Mouse (Mus musculus): Measurements from ENCODE around the gene Henmt1.

The Henmt1 gene

GRCm38 (mm10) chr3:108940001-108940633, 444 bp downstream of the Henmt1 start, which contains the start of gene Gm9857:
Gm9857 (minus strand) TSS chr3:108940445.
- no peak for DNase-seq (ENCODE audit: low read depth)

- DNase-seq (ENCODE audit: low read depth) = no peak
These were observed 1.3 kb downstream of the Henmt1 start for GRCm38 (mm10) chr3:108940996-108941395.

GRCm38 (mm10) chr3:108957976-108958375, 18.3 kb downstream of the Henmt1 start:
- DNase-seq (ENCODE audit: low read depth) = no peak

DNA sequence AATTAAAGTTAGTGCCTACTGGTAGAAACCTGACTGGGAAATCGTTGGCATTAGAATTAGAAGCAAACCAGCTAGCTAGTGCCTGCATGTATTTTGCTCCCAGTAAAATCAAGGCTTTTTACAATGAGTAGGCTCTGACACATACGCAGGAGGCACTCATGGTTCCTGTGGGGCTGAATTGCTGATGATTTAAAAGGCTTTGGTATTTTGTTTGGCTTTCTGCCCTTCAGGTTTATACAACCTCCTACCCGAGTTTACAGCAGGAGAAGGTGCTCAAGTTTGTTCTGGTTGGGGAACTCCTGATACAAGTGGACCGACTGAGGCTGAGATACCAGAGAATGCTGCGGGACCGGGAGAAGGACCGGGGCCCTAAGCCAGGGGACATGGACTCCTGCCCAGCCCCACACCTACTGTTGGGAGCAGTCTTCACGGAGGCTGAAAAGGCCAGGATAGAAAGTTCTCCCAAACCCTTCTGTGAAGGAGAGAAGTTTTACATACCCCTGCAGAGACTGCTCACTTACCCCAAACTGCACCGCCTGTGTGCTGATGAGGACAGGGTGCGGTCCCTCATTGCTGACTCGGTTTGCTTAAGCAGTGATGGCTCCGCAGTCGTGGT, 20.1 kb downstream of the Henmt1 start:
- peak; percentile 15 for DNase-seq (ENCODE audit: low read depth)

DNA sequence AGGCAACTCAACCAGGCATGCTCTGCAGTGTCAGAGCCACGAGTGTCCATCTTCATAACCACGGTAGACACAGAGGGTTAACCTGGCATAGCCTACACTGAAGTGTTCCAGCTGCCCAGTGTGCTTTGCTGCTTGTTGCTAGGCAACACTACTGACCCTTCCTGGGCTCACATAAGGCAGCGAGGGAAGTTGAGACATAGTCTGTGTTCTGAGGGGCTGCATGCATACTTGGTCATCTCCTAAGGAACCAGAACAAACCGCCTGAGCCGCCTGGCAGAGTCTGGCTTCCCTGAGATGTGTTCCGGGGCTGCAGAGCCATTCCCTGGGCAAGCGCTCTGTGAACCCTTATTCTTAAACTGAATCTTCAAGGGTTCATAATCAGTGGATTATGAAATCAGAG, 21.6 kb downstream of the Henmt1 start:
- no peak for DNase-seq (ENCODE audit: low read depth)

- DNase-seq (ENCODE audit: low read depth) = no peak
These were observed 22.0 kb downstream of the Henmt1 start for GRCm38 (mm10) chr3:108961655-108962054.

- no peak for DNase-seq (ENCODE audit: low read depth)
These were observed 23.6 kb downstream of the Henmt1 start for GRCm38 (mm10) chr3:108963278-108963677.

DNA sequence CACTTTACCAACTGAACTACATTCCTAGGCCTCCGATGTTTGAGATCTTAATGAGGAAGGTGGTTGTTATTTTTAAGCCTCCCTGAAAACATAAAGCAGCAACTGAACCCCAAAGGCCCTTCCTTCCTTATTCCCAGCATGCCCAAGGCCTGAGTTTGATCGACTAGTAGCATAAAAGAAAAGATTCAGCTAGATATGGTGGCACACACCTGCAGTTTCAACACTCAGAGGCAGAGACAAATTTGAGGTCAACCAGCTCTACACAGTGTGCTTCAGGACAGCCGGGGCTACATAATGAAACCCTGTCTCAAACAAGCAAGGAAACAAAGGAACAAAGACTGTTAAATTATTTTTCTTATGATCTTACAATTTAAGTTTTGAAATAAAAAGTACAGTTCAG, 24.1 kb downstream of the Henmt1 start:
- no peak for DNase-seq (ENCODE audit: low read depth)

- no peak for DNase-seq (ENCODE audit: low read depth)
These were observed 24.8 kb downstream of the Henmt1 start for GRCm38 (mm10) chr3:108964361-108965044.

- no peak for DNase-seq (ENCODE audit: low read depth)
These were observed 26.4 kb downstream of the Henmt1 start for GRCm38 (mm10) chr3:108966051-108966450.

DNA sequence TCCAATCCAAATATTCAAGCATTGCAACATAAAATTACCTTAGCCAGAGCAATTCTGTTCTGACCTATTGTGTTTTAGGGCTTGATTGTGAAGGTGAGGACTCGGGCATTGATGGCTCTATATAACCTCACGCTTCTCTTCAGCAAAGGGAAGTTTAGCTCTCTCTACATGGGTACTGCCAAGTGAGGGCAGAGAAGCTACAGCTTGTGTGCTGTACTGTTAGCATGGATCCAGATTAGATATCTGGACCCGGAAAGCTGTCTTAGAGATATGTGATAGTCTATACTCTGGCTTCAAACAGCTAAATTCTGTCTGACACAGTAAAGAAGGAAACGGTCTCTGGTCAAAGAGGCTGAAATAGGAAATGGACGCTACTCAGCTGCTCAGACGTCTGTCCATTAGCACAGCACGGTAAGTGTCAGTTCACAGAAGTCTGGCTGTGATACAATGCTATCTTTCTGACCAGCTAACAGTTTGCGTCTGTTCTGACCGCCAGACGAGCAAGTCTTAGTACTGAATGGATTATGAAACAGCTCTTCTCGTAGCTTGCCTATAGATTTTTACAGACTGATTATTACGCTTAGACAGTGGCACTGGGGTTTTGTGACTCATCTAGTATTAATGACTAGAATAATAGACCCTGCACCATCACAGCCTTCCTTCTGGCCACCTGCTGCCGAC, 34.4 kb downstream of the Henmt1 start:
- DNase-seq (ENCODE audit: low read depth) = no peak

DNA sequence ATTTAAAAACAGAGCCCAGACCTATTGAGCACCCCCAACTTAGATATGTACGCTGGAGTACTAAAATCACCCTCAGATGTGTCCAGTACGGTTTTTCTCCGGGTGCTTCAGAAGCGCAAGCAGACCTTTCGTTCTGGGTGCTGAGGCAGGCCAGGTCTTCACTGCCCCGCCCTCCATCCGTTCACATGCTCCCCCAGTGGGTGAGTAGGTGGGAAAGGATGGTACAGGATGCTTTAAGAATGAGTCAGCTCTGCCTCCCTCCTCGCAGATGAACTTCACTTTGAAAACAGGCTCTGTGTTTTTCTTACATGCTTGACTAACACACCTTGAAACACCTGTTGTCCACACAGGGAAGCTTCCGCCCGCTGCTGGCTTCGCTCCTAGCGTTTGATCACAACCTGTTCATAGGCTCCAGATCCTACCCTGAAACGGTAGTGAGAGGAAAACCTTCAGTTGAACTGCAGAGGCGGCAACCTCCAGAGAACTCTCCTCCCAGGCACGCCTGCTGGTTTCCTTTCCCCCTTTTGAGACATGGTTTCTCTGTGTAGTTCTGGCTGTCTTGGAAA, 35.3 kb downstream of the Henmt1 start:
- no peak for DNase-seq (ENCODE audit: low read depth)

DNA sequence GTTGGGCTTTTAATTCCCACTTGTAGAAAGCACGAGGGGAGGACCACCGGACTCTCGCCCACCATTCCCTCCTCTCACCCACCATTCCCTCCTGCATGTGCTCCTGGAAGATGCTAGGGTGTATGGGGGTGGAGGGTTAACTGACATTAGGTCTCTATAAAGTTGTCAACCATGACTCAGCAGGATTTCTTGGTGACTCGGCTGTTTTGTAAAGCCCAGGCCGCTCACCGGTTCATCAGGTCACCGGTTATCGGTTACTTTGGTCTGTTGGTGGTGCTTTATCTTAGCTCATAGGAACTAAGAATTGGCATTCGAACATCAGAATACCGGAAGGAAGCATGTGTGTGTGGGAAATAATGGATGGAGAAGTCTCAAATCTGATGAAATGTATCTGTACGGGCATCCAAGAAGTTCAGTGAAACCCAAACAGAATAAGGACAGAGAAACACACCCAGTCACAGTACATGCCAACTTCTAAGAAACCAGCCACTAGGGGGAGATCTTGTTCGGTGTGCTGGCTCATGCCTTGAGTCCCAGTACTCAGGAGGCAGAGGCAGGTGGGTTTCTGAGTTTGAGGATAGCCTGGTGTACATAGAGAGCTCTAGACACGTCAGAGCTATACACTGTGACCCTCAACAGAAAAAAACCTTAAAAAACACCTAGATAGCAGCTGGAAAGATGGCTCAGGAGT, 37.8 kb downstream of the Henmt1 start:
- DNase-seq (ENCODE audit: low read depth) = no peak

DNA sequence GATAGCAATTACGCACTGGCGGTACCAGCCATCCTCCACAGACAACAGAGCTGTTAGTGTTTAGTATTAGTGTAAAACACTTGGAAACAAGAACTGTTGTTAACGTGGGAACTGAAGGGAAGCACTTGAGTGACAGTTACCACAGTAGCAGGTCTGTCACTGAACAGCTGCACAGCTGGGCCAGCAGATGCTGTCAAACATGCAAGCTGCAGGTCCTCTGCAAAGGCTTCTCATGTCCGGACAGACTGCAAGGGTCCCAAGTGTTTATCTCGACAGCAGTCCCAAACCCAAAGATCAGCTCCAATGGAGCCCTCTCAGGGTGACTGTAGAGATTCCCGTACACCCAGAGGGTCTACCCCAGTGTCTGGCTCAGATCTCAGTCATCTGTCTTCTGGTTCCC, 42.3 kb downstream of the Henmt1 start:
- no peak for DNase-seq (ENCODE audit: low read depth)

GRCm38 (mm10) chr3:108983989-108984388, 44.3 kb downstream of the Henmt1 start:
- no peak for DNase-seq (ENCODE audit: low read depth)

DNA sequence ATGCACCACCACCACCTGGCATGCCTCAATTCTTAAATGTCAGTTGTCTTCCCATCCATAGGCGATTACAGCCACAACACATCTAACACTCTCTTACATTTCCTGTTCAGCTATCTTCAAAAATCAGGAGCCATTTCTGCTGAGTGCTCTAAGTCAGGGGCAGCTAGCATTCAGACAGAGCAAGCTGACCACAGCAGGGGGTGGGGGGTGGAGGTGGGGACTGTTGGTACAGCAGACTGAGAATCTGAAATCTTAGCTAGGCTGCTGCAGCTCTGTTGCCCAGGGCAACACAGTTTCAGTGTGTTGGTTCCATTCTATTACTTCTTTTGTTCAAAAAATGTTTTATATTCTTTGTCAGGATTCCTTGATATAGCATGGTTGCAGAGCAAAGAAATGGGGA, 46.9 kb downstream of the Henmt1 start:
- no peak for DNase-seq (ENCODE audit: low read depth)

DNA sequence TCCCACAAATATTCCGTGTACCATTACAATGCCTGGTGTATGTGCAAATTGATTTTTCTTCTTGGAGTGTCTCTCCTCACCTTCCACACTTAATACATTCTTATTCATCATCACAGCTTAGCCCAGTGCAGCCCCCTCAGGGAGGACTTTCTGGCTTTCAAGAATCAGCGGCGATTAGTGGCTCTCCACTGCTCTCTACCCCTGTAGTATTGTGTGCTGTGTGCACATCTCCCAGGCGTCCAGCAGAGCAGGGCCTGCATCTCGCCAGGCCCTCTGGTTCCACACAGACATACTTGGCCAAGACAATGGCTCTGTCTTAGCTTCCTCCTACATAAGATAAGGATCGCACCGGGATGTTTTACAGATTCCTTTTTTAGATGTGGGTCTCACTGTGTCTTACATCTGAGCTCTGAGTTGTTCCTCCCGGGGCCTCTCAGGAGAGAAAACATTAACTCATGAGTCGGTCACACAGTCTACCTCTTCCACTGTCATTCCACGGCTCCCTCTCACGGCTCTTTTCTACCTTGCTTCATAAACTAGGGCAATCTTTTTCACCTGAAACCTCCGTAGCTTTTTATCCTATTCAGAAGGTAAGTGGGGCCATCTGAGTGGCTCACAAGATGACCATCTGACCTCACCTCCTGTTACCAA, 47.5 kb downstream of the Henmt1 start:
- no peak for DNase-seq (ENCODE audit: low read depth)

DNA sequence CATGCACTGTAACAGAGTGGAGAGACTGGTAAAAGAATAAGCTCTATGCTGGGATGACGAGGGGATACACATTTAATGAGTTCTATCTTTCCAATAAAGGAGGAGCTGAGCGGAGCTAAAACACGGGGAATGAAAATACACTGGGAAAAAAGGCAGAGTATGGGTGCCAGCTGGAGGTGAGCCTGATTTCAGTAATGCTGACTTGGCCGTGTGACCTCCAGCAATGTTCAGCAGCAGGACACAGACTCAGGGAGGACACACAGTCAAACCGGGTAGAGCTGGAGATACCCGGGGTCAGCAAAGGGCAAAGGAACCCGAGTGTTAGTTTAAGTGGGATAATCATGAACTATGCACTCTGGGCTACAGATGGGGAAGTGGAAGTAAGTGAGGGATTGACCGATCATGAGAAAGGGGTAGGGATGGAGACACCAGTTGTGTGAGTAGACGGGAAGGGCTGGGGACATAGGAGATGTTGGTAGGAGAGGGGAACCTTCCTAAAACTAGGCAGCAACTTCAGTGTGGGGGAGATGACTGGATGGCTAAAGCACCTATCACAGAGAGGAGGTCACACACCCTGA, 50.4 kb downstream of the Henmt1 start:
- no peak for DNase-seq (ENCODE audit: low read depth)

GRCm38 (mm10) chr3:108994477-108994876, 54.8 kb downstream of the Henmt1 start:
- DNase-seq (ENCODE audit: low read depth) = no peak

DNA sequence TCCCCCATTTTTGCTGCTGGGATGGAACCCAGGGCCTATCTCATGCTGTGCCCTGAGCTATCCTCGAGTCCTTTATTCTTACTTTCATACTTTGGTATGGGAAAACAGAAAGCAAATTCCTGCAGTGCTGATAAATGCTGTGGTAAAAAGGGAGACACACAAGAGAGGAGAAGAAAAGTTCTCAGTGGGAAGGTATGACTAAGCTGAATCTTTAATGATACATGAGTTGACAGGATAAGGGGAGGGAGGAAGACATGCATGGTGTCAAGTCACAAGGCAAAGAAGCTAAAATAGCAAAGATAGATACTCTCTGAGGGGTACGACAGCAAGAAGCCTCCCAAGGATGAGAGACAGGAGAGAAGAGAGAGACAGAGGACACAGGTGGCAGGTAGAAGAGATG, 55.7 kb downstream of the Henmt1 start:
- DNase-seq (ENCODE audit: low read depth) = no peak

DNA sequence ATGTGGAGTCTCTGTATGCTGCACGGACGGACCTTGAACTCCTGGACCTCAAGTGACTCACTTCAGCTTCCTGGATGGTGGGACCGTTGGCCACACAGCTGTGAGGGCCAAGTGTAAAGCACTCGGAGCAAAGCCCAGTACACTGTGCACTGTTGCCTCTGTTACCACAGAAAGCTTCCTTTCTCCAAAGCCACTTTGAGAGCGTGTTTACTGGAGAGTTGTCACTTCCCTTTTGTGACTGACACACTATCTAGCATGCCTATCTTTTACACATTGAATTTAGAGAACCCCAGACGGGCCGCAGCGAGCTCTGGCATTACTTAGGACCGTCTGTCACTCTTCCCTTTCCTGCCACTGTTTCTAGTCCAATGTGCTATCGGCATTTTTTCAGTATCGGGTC, 57.6 kb downstream of the Henmt1 start:
- no peak for DNase-seq (ENCODE audit: low read depth)
